Mouse (Mus musculus): ENCODE results near the gene Ormdl2. TPM values are rescaled to one million over a fixed set of nuclear protein-coding genes. Genes with fewer than 3 reads are reported as not detected.

The Ormdl2 gene
- polyA plus RNA-seq, 1 experiment from 2014 or later, result 64.6 TPM

- ATAC-seq (ENCODE audit: insufficient read depth, low FRiP score, low TSS enrichment) (no peak), DNase-seq (ENCODE audit: low spot score) (no peak)
- Histone ChIP-seq H3K27me3 (ENCODE audit: control insufficient read depth, insufficient read depth, low read length) (no peaks in the 10 kb centered on the region), H3K27ac (ENCODE audit: low read depth, low read length) (no peak overlapping the region), H3K36me3 (ENCODE audit: control insufficient read depth, insufficient read depth, low read length) (0 out of 2 replicates have a peak, but pooled peaks cover 7% of the 10 kb centered on the region), H3K9me3 (ENCODE audit: control insufficient read depth, low read length) (no peaks in the 10 kb centered on the region), H3K4me2 (ENCODE audit: low read depth) (no peak overlapping the region), H3K4me1 (ENCODE audit: control insufficient read depth, insufficient read depth, low read length) (peaks cover 6% of the 10 kb centered on the region; the same call in 1 of the 2 replicates), H3K4me3 (ENCODE audit: low read depth, low read length) (no peak overlapping the region), H3K9ac (ENCODE audit: low read length) (no peak overlapping the region)
- 95% methylated on average over 8 of the region's 8 CpGs for WGBS
These were observed 22.8 kb downstream of the Ormdl2 start for GRCm38 (mm10) chr10:128798676-128799075.

GRCm38 (mm10) chr10:128795581-128795980 is 25.9 kb downstream of the Ormdl2 start:
- ATAC-seq (ENCODE audit: insufficient read depth, low FRiP score, low TSS enrichment) (no peak), DNase-seq (ENCODE audit: low spot score) (no peak)
- H3K9ac ChIP-seq (ENCODE audit: low read length), result no peak overlapping the region; the same call in 1 of the 2 replicates
- H3K4me2 ChIP-seq (ENCODE audit: low read depth), result no peak overlapping the region
- H3K4me1 ChIP-seq (ENCODE audit: control insufficient read depth, insufficient read depth, low read length), result no peaks in the 10 kb centered on the region
- no peaks in the 10 kb centered on the region for H3K36me3 ChIP-seq (ENCODE audit: control insufficient read depth, insufficient read depth, low read length)
- H3K27ac ChIP-seq (ENCODE audit: low read depth, low read length), result no peak overlapping the region
- H3K9me3 ChIP-seq (ENCODE audit: control insufficient read depth, low read length), result no peaks in the 10 kb centered on the region
- 96% methylated on average over 3 of the region's 3 CpGs for WGBS
- no peaks in the 10 kb centered on the region for H3K27me3 ChIP-seq (ENCODE audit: control insufficient read depth, insufficient read depth, low read length)
- no peak overlapping the region for H3K4me3 ChIP-seq (ENCODE audit: low read depth, low read length)

- H3K4me3 ChIP-seq (ENCODE audit: low read depth, low read length), result no peak overlapping the region
- H3K9me3 ChIP-seq (ENCODE audit: control insufficient read depth, low read length), result no peaks in the 10 kb centered on the region
- no peaks in the 10 kb centered on the region for H3K36me3 ChIP-seq (ENCODE audit: control insufficient read depth, insufficient read depth, low read length)
- H3K27me3 ChIP-seq (ENCODE audit: control insufficient read depth, insufficient read depth, low read length), result no peaks in the 10 kb centered on the region
- WGBS, result 93% methylated on average over 4 of the region's 5 CpGs
- H3K9ac ChIP-seq (ENCODE audit: low read length), result no peak overlapping the region
- no peak overlapping the region for H3K4me2 ChIP-seq (ENCODE audit: low read depth)
- no peak overlapping the region for H3K27ac ChIP-seq (ENCODE audit: low read depth, low read length)
- no peak for DNase-seq (ENCODE audit: low spot score)
- ATAC-seq (ENCODE audit: insufficient read depth, low FRiP score, low TSS enrichment), result no peak
- no peaks in the 10 kb centered on the region for H3K4me1 ChIP-seq (ENCODE audit: control insufficient read depth, insufficient read depth, low read length)
These were observed 27.1 kb downstream of the Ormdl2 start for GRCm38 (mm10) chr10:128794391-128794790.

GRCm38 (mm10) chr10:128793258-128793657 is 28.2 kb downstream of the Ormdl2 start:
- Histone ChIP-seq H3K9ac (ENCODE audit: low read length) (no peak overlapping the region), H3K4me1 (ENCODE audit: control insufficient read depth, insufficient read depth, low read length) (no peaks in the 10 kb centered on the region), H3K36me3 (ENCODE audit: control insufficient read depth, insufficient read depth, low read length) (no peaks in the 10 kb centered on the region), H3K27me3 (ENCODE audit: control insufficient read depth, insufficient read depth, low read length) (no peaks in the 10 kb centered on the region), H3K27ac (ENCODE audit: low read depth, low read length) (no peak overlapping the region), H3K4me2 (ENCODE audit: low read depth) (no peak overlapping the region), H3K4me3 (ENCODE audit: low read depth, low read length) (no peak overlapping the region), H3K9me3 (ENCODE audit: control insufficient read depth, low read length) (no peaks in the 10 kb centered on the region)
- DNase-seq (ENCODE audit: low spot score) (no peak), ATAC-seq (ENCODE audit: insufficient read depth, low FRiP score, low TSS enrichment) (no peak)
- WGBS, result 93% methylated on average over 1 of the region's 1 CpGs

GRCm38 (mm10) chr10:128792041-128792440 is 29.4 kb downstream of the Ormdl2 start:
- no peaks in the 10 kb centered on the region for H3K9me3 ChIP-seq (ENCODE audit: control insufficient read depth, low read length)
- no peak overlapping the region for H3K4me2 ChIP-seq (ENCODE audit: low read depth)
- H3K4me1 ChIP-seq (ENCODE audit: control insufficient read depth, insufficient read depth, low read length), result no peaks in the 10 kb centered on the region
- no peak overlapping the region for H3K4me3 ChIP-seq (ENCODE audit: low read depth, low read length)
- DNase-seq (ENCODE audit: low spot score), result no peak
- no peaks in the 10 kb centered on the region for H3K36me3 ChIP-seq (ENCODE audit: control insufficient read depth, insufficient read depth, low read length)
- no peak overlapping the region for H3K9ac ChIP-seq (ENCODE audit: low read length)
- no peaks in the 10 kb centered on the region for H3K27me3 ChIP-seq (ENCODE audit: control insufficient read depth, insufficient read depth, low read length)
- H3K27ac ChIP-seq (ENCODE audit: low read depth, low read length), result no peak overlapping the region
- ATAC-seq (ENCODE audit: insufficient read depth, low FRiP score, low TSS enrichment), result no peak

GRCm38 (mm10) chr10:128790398-128791124 is 30.9 kb downstream of the Ormdl2 start, which contains the start of gene Mmp19:
Gene Mmp19, plus strand, starts transcription at chr10:128790910.
- no peaks in the 10 kb centered on the region for H3K27me3 ChIP-seq (ENCODE audit: control insufficient read depth, insufficient read depth, low read length)
- no peak within 1 kb of the TSS for H3K27ac ChIP-seq (ENCODE audit: low read depth, low read length)
- no peak within 1 kb of the TSS for H3K4me3 ChIP-seq (ENCODE audit: low read depth, low read length)
- ATAC-seq (ENCODE audit: insufficient read depth, low FRiP score, low TSS enrichment), result no peak
- H3K4me2 ChIP-seq (ENCODE audit: low read depth), result no peak within 1 kb of the TSS
- no peak for DNase-seq (ENCODE audit: low spot score)
- no peaks in the 10 kb centered on the region for H3K4me1 ChIP-seq (ENCODE audit: control insufficient read depth, insufficient read depth, low read length)
- no peaks in the 10 kb centered on the region for H3K36me3 ChIP-seq (ENCODE audit: control insufficient read depth, insufficient read depth, low read length)
- no peak within 1 kb of the TSS for H3K9ac ChIP-seq (ENCODE audit: low read length)
- no peaks in the 10 kb centered on the region for H3K9me3 ChIP-seq (ENCODE audit: control insufficient read depth, low read length)
- 75% methylated on average over 7 of the region's 7 CpGs for whole genome bisulfite sequencing

GRCm38 (mm10) chr10:128780200-128780599 is 41.2 kb downstream of the Ormdl2 start:
- H3K9me3 ChIP-seq (ENCODE audit: control insufficient read depth, low read length), result no peaks in the 10 kb centered on the region; the same call in 1 of the 2 replicates
- H3K9ac ChIP-seq (ENCODE audit: low read length), result no peak overlapping the region
- no peak for ATAC-seq (ENCODE audit: insufficient read depth, low FRiP score, low TSS enrichment)
- WGBS, result 100% methylated on average over 1 of the region's 1 CpGs
- no peaks in the 10 kb centered on the region for H3K27me3 ChIP-seq (ENCODE audit: control insufficient read depth, insufficient read depth, low read length)
- H3K4me2 ChIP-seq (ENCODE audit: low read depth), result no peak overlapping the region
- no peak for DNase-seq (ENCODE audit: low spot score)
- no peaks in the 10 kb centered on the region for H3K36me3 ChIP-seq (ENCODE audit: control insufficient read depth, insufficient read depth, low read length)
- no peaks in the 10 kb centered on the region for H3K4me1 ChIP-seq (ENCODE audit: control insufficient read depth, insufficient read depth, low read length)
- H3K27ac ChIP-seq (ENCODE audit: low read depth, low read length), result no peak overlapping the region
- H3K4me3 ChIP-seq (ENCODE audit: low read depth, low read length), result no peak overlapping the region

GRCm38 (mm10) chr10:128779011-128779795 is 42.2 kb downstream of the Ormdl2 start:
- Histone ChIP-seq H3K4me3 (ENCODE audit: low read depth, low read length) (no peak overlapping the region), H3K4me1 (ENCODE audit: control insufficient read depth, insufficient read depth, low read length) (no peaks in the 10 kb centered on the region)
- DNase-seq (ENCODE audit: low spot score), result peak; percentile 17

More at GRCm38 (mm10) chr10:128779011-128779795, 42.2 kb downstream of the Ormdl2 start:
- Histone ChIP-seq H3K9me3 (ENCODE audit: control insufficient read depth, low read length) (no peaks in the 10 kb centered on the region; the same call in 1 of the 2 replicates), H3K27ac (ENCODE audit: low read depth, low read length) (no peak overlapping the region), H3K4me2 (ENCODE audit: low read depth) (no peak overlapping the region), H3K27me3 (ENCODE audit: control insufficient read depth, insufficient read depth, low read length) (no peaks in the 10 kb centered on the region), H3K9ac (ENCODE audit: low read length) (no peak overlapping the region), H3K36me3 (ENCODE audit: control insufficient read depth, insufficient read depth, low read length) (no peaks in the 10 kb centered on the region)
- WGBS, result 42% methylated on average over 8 of the region's 8 CpGs
- no peak for ATAC-seq (ENCODE audit: insufficient read depth, low FRiP score, low TSS enrichment)
